Mouse (Mus musculus): Measurements from ENCODE around the gene Tesmin.

- TF ChIP-seq CTCF (IDR thresholded peaks at IDR 0.05; ENCODE audit: low read depth) (no peak), EP300 (IDR thresholded peaks at IDR 0.05; ENCODE audit: low read depth) (no peak)
Measured at GRCm38 (mm10) chr19:3402390-3402789, 13.7 kb downstream of the Tesmin start.
